Mouse (Mus musculus) midbrain, embryonic 15.5 days (tissue): ENCODE data around the gene Soga3. TPM values are rescaled to one million over a fixed set of nuclear protein-coding genes. Genes with fewer than 3 reads are reported as not detected.

Source experiments
- ATAC-seq: fragments of 200-750 bp; cut with Nextera tagmentation; replicated peaks from 2 replicates; pipeline ENCODE4 v1.8.0; 2017; ENCODE audit warnings: moderate TSS enrichment
- H3K27ac ChIP-seq: fragments of 300-500 bp; sonication (generic); 2 replicates; pipeline ENCODE4 v1.5.1; 2015; ENCODE audit warnings: mild to moderate bottlenecking, inconsistent platforms
- H3K27me3 ChIP-seq: fragments of 300-500 bp; sonication (generic); replicated peaks from 2 replicates; pipeline ENCODE4 v1.6.1; 2015; ENCODE audit warnings: inconsistent platforms
- H3K36me3 ChIP-seq: fragments of 300-500 bp; sonication (generic); replicated peaks from 2 replicates; pipeline ENCODE4 v1.6.1; 2015; ENCODE audit warnings: inconsistent platforms
- H3K4me1 ChIP-seq: fragments of 300-500 bp; sonication (generic); 2 replicates; pipeline ENCODE4 v1.6.1; 2015; ENCODE audit warnings: inconsistent platforms
- H3K4me2 ChIP-seq: fragments of 300-500 bp; sonication (generic); 2 replicates; pipeline ENCODE4 v1.6.1; 2015; ENCODE audit warnings: inconsistent platforms, mild to moderate bottlenecking, moderate library complexity
- H3K4me3 ChIP-seq: fragments of 300-500 bp; sonication (generic); 2 replicates; pipeline ENCODE4 v1.5.1; 2015; ENCODE audit warnings: mild to moderate bottlenecking, inconsistent platforms
- H3K9ac ChIP-seq: fragments of 300-500 bp; sonication (generic); 2 replicates; pipeline ENCODE4 v1.6.1; 2015; ENCODE audit warnings: mild to moderate bottlenecking, inconsistent platforms
- H3K9me3 ChIP-seq: fragments of 300-500 bp; sonication (generic); 2 replicates; pipeline ENCODE4 v1.6.1; 2016; ENCODE audit warnings: inconsistent platforms
- WGBS: fragments of 180-500 bp; shearing (Covaris S2); methylation state at CpG from one replicate; pipeline ENCODE4 v1.1.7; 2015; ENCODE audit warnings: mixed read lengths; 5-methylcytosine and 5-hydroxymethylcytosine counted together
- polyA plus RNA-seq: library from polyadenylated mRNA; unstranded; fragments of >200 nt; fragmentation: Nextera tagmentation; extraction: Ambion mirVana; gene quantifications from 2 replicates; pipeline ENCODE4 v1.2.1, GENCODE M21; 2015

Soga3 gene
- 112 and 119 TPM in 2 replicates for polyA plus RNA-seq

GRCm38 (mm10) chr10:29143566-29144335 lies at the start of gene Soga3:
Gene Soga3, plus strand, starts transcription at chr10:29143839.
- WGBS, result under 1% methylated on average over 34 of the region's 34 CpGs
- Histone ChIP-seq H3K4me2 (peak within 1 kb of the TSS; percentile 80), H3K4me1 (peaks cover 27% of the 10 kb centered on the region), H3K27me3 (no peaks in the 10 kb centered on the region), H3K4me3 (peak within 1 kb of the TSS; percentile 79), H3K27ac (peak within 1 kb of the TSS; percentile 97), H3K9ac (peak within 1 kb of the TSS; percentile 85), H3K9me3 (no peaks in the 10 kb centered on the region), H3K36me3 (no peaks in the 10 kb centered on the region)
- ATAC-seq, result peak; percentile 90

GRCm38 (mm10) chr10:29106962-29107361 lies 36.7 kb upstream of the Soga3 start:
- no peak overlapping the region for H3K4me2 ChIP-seq
- 18% methylated on average over 4 of the region's 4 CpGs for WGBS
- no peak for ATAC-seq
- no peaks in the 10 kb centered on the region for H3K27me3 ChIP-seq
- H3K9me3 ChIP-seq, result no peaks in the 10 kb centered on the region
- no peak overlapping the region for H3K27ac ChIP-seq
- H3K9ac ChIP-seq, result no peak overlapping the region
- H3K36me3 ChIP-seq, result no peaks in the 10 kb centered on the region
- no peak overlapping the region for H3K4me3 ChIP-seq
- H3K4me1 ChIP-seq, result no peaks in the 10 kb centered on the region

- Histone ChIP-seq H3K9ac (peak overlapping the region; percentile 85), H3K27ac (peak overlapping the region; percentile 97), H3K36me3 (no peaks in the 10 kb centered on the region), H3K27me3 (no peaks in the 10 kb centered on the region), H3K4me1 (peaks cover 17% of the 10 kb centered on the region; the same call in 1 of the 2 replicates), H3K9me3 (no peaks in the 10 kb centered on the region), H3K4me2 (peak overlapping the region; percentile 80), H3K4me3 (peak overlapping the region; percentile 79)
- ATAC-seq, result no peak
- WGBS, result 31% methylated on average over 7 of the region's 7 CpGs
Measured at GRCm38 (mm10) chr10:29142556-29143105, 1.0 kb upstream of the Soga3 start.

- Histone ChIP-seq H3K36me3 (no peaks in the 10 kb centered on the region), H3K9ac (peak overlapping the region; percentile 85), H3K9me3 (no peaks in the 10 kb centered on the region), H3K4me1 (peaks cover 38% of the 10 kb centered on the region), H3K27me3 (no peaks in the 10 kb centered on the region), H3K4me3 (peak overlapping the region; percentile 79), H3K4me2 (peak overlapping the region; percentile 80), H3K27ac (peak overlapping the region; percentile 97)
- ATAC-seq, result no peak
- 1% methylated on average over 7 of the region's 12 CpGs for WGBS
Measured at GRCm38 (mm10) chr10:29144612-29145405, 1.2 kb downstream of the Soga3 start.

- WGBS, result under 1% methylated on average over 22 of the region's 22 CpGs
- H3K4me3 ChIP-seq, result peak overlapping the region; percentile 79
Measured at GRCm38 (mm10) chr10:29146198-29146857, 2.7 kb downstream of the Soga3 start.

GRCm38 (mm10) chr10:29146858-29147640 lies 3.4 kb downstream of the Soga3 start:
- peak overlapping the region; percentile 80 for H3K4me2 ChIP-seq
- H3K4me1 ChIP-seq, result peaks cover 43% of the 10 kb centered on the region
- ATAC-seq, result peak; percentile 70
- H3K27ac ChIP-seq, result peak overlapping the region; percentile 96
- WGBS, result under 1% methylated on average over 64 of the region's 65 CpGs
- no peaks in the 10 kb centered on the region for H3K9me3 ChIP-seq
- H3K27me3 ChIP-seq, result no peaks in the 10 kb centered on the region
- no peaks in the 10 kb centered on the region for H3K36me3 ChIP-seq
- H3K4me3 ChIP-seq, result peak overlapping the region; percentile 79
- H3K9ac ChIP-seq, result peak overlapping the region; percentile 81

More at GRCm38 (mm10) chr10:29146198-29146857, 2.7 kb downstream of the Soga3 start:
- peak overlapping the region; percentile 80 for H3K4me2 ChIP-seq
- ATAC-seq, result peak; percentile 29
- H3K9me3 ChIP-seq, result no peaks in the 10 kb centered on the region
- H3K9ac ChIP-seq, result peak overlapping the region; percentile 81
- H3K27me3 ChIP-seq, result no peaks in the 10 kb centered on the region
- peaks cover 45% of the 10 kb centered on the region for H3K4me1 ChIP-seq
- H3K36me3 ChIP-seq, result no peaks in the 10 kb centered on the region
- peak overlapping the region; percentile 96 for H3K27ac ChIP-seq

GRCm38 (mm10) chr10:29147641-29147990 lies 4.0 kb downstream of the Soga3 start:
- Histone ChIP-seq H3K9ac (peak overlapping the region; percentile 81), H3K4me1 (peaks cover 38% of the 10 kb centered on the region), H3K27ac (peak overlapping the region; percentile 96), H3K4me2 (peak overlapping the region; percentile 80), H3K36me3 (no peaks in the 10 kb centered on the region), H3K27me3 (no peaks in the 10 kb centered on the region), H3K4me3 (peak overlapping the region; percentile 79), H3K9me3 (no peaks in the 10 kb centered on the region)
- WGBS, result 2% methylated on average over 12 of the region's 12 CpGs
- no peak for ATAC-seq

GRCm38 (mm10) chr10:29148076-29148475 lies 4.4 kb downstream of the Soga3 start:
- Histone ChIP-seq H3K9me3 (no peaks in the 10 kb centered on the region), H3K4me2 (peak overlapping the region; percentile 80), H3K27me3 (no peaks in the 10 kb centered on the region), H3K4me1 (peaks cover 37% of the 10 kb centered on the region), H3K36me3 (peaks cover 1% of the 10 kb centered on the region; the same call in 1 of the 2 replicates), H3K27ac (peak overlapping the region; percentile 96), H3K9ac (peak overlapping the region; percentile 81), H3K4me3 (peak overlapping the region; percentile 79)
- no peak for ATAC-seq
- WGBS, result 3% methylated on average over 21 of the region's 21 CpGs

GRCm38 (mm10) chr10:29155304-29155703 lies 11.7 kb downstream of the Soga3 start:
- no peak overlapping the region for H3K4me2 ChIP-seq
- no peak overlapping the region for H3K27ac ChIP-seq
- ATAC-seq, result 0 out of 2 replicates have a peak, but pooled peaks have one; percentile 8
- H3K4me1 ChIP-seq, result peaks cover 5% of the 10 kb centered on the region
- H3K9me3 ChIP-seq, result no peaks in the 10 kb centered on the region
- H3K36me3 ChIP-seq, result peaks cover 34% of the 10 kb centered on the region; the same call in 1 of the 2 replicates
- 70% methylated on average over 3 of the region's 3 CpGs for WGBS
- H3K4me3 ChIP-seq, result no peak overlapping the region
- H3K9ac ChIP-seq, result no peak overlapping the region
- H3K27me3 ChIP-seq, result no peaks in the 10 kb centered on the region

- H3K9ac ChIP-seq, result no peak overlapping the region
- no peaks in the 10 kb centered on the region for H3K9me3 ChIP-seq
- no peak overlapping the region for H3K4me3 ChIP-seq
- H3K4me2 ChIP-seq, result no peak overlapping the region
- 88% methylated on average over 2 of the region's 2 CpGs for WGBS
- no peak overlapping the region for H3K27ac ChIP-seq
- no peaks in the 10 kb centered on the region for H3K27me3 ChIP-seq
- H3K36me3 ChIP-seq, result peaks cover 26% of the 10 kb centered on the region; the same call in 1 of the 2 replicates
- no peak for ATAC-seq
- H3K4me1 ChIP-seq, result no peaks in the 10 kb centered on the region
Measured at GRCm38 (mm10) chr10:29161664-29162063, 18.0 kb downstream of the Soga3 start.

- Histone ChIP-seq H3K27ac (no peak overlapping the region), H3K36me3 (peaks cover 38% of the 10 kb centered on the region), H3K27me3 (no peaks in the 10 kb centered on the region), H3K4me2 (no peak overlapping the region), H3K9ac (no peak overlapping the region), H3K4me3 (no peak overlapping the region), H3K4me1 (no peaks in the 10 kb centered on the region), H3K9me3 (0 out of 2 replicates have a peak, but pooled peaks cover 6% of the 10 kb centered on the region)
- no peak for ATAC-seq
- 84% methylated on average over 2 of the region's 2 CpGs for WGBS
Measured at GRCm38 (mm10) chr10:29173778-29174177, 30.1 kb downstream of the Soga3 start.
